Mouse (Mus musculus) cerebellum, adult 2 months (tissue): ENCODE measurements at regions not wholly inside any gene's neighbourhood (a gene's known extent, or its start where the extent isn't known, plus 50 kb on each side); places are given as distances from the start of the nearest gene placed in this dataset.

Experiments used
- CTCF ChIP-seq: fragments of 200-500 bp; IDR thresholded peaks from 2 replicates; pipeline ENCODE4 v1.5.1; 2011; ENCODE audit warnings: low read depth, mild to moderate bottlenecking, control low read depth, low read length, moderate library complexity, borderline replicate concordance; ENCODE audit not compliant: insufficient read depth
- POLR2A ChIP-seq: fragments of 200-500 bp; IDR thresholded peaks from 2 replicates; pipeline ENCODE4 v1.6.1; 2011; ENCODE audit warnings: low read length, control low read depth, borderline replicate concordance; ENCODE audit not compliant: insufficient read depth

- TF ChIP-seq CTCF (no peak), POLR2A (no peak)
These were observed 253.9 kb downstream of the Sipa1l2 start for GRCm38 (mm10) chr8:125315736-125316135.
